Mouse (Mus musculus) thymus, postnatal 10 days (tissue): ENCODE data around the gene Rnf212b.

Source experiments
- DNase-seq, 2 experiments: peaks; one replicate each; pipeline ENCODE4 v3.0.0; 2021; ENCODE audit warnings: low spot score in 2 of 2

Rnf212b gene

DNA sequence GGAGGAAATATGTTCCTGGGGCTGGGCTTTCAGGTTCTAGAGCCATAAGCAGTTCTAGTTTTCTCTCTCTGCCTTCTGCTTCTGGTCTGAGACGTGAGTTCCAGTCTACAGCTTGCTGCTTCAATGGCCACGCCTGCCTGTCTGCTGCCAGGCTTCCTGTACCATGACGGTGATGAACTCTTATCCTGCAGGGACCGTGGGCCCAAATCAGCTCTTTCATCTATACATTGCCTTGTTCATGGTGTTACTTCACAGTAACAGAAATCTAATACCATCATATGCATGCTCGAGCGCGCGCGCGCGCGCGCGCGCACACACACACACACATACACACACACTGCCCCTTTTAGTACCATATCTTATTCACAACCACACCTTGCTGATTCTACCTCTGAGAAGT is 17.2 kb upstream of the Rnf212b start:
- no peak for DNase-seq

DNA sequence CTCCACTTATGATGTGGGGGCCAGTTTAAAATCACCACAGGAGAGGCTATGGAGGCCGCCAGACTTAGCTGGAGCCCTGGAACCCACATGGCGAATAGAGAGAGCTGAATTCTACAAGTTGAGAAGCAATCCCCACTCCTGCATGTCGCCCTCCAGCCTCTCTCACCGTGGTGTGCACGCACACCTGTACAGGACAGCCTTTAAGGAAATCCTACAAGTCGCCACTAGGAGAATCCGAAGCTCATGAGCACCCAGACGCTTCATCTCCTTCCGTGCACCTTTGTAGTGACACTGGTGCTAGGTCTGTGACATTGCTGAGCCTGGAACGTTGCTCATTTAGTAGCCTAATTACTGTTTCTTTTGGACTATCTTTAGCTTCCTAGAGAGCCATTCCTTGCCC is 14.3 kb upstream of the Rnf212b start:
- DNase-seq, result no peak

DNA sequence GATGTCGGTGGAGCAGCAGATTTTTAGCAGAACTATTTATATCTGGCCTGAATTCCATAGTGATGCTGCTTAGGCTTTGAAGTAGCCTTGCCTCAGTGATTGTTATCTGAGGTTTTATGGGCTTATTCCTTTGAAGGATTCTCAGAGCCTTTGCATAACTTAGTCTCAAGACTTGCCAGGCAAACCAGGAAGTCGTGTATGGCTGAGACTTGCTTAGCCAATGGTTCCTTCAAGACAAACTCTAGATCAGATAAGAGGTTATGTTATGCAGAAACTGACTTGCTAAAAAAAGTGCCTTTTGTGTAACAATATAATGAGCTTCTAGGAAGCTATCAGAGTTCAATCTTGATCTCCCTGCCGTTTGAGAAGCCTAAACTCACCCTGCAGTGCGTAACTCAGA is 11.5 kb upstream of the Rnf212b start:
- no peak for DNase-seq

DNA sequence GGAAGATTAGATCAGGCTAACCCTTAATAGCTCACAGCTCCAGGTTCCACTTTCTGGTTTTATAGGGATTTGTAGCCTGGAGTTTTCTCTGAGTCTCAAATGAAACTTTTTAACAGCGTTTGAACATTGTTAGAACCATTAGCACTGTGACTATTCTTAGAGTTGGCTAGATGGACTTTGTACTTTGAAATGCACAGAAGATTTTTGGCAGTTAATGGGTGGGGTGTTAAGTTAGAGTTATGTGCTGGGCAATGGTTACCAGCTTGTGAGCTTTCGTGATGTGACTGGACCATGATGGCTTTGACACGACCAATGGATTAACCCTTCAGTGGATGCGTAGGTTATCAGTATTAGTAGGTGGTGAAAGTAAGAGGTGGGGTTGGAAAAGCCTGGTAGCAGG is 7.8 kb upstream of the Rnf212b start:
- no peak for DNase-seq

DNA sequence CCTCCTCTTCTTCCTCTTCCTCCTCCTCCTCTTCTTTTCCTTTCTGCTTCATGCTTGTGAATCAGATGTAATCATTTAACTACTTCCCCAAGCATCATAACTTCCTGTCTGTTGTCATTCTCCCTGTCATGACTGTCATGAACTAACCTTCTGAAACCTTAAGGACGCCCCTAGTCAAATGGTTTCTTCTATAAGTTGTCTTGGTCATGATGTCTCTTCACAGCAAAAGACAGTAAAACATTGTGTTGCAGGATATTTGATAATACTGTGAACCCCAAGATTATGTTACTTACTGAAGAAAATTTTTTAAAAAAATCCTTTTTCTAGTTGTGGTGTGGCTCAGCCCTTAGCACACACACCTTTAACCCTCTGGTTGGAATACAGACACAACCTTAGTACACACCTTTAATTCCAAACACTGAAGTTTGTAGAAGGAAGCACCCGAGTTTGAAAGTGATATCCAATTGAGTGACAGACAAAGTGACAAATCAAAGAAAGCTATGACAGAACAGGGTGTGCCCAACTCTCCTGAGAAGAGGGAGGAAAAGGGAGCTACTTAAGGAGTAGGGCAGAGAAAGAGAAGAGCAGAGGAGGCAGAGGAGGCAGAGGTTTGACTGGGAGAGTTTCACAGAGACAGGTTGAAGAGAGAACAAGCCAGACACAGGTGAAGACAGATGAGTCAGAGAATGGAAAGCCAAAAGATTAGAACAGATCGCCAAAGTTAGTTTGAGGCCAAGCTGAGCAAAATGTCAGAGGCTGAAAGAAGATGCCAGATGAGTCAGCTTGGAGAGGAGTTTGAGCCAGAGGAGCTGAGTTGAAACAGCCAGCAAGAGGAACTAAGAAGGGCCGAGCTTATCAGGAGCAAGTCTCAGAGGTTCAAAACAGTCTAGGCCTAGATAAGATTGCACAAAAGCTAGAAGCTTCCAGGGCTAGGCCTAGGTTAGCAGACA is 4.9 kb upstream of the Rnf212b start:
- no peak for DNase-seq

DNA sequence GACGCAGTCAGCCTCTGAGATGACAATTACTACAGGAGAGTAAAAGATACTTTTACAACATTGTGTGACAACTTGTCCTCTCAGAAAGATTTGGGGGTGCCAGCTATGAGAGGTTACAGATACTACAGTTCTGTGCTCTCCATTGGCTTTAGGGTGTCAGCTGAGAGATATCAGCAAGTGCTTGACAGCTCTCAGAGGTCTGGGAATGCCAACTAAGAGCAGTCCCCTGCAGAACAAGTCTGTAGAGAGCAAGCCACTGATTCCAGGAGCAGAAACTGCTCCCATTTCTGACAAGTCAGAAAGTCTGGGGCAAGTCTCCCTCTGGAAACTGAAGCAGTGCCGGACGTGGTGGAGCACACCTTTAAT is 4.3 kb upstream of the Rnf212b start:
- DNase-seq, result no peak

DNA sequence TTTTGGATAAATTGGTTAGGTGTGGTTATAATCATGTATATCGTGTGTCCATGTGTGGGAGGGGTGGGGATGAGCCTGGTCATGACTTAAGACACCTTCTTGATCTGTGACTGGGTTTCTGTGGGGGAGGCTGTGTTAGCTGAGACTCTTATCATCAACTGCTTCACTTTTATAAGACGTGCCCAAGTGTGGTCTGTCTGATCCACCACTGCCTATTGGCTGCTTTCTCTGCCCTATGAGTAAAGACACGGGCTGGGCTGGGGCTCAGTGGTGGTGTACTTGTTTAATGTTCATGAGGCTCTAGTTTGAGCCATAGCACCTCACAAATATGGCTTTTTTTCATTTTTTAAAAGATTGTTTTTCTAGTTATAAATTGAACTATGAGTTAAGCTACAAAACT is 1.8 kb downstream of the Rnf212b start:
- no peak for DNase-seq

DNA sequence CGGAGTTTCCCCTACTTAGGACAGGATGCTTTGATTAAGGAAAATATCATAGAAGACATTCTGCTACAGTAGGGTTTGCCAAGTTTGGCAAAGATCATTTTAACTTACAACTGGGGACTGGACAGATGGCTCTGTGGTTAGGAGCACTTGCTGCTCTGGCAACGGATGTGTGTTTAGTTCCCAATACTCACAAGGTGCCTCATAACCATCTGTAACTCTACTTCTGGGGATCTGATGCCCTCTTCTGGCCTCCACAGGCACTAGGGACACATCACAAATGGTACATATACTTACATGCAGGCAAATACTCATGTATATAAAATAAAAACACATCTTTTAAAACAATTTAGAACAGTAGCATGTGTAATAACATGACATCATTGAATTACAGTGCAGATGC is 3.9 kb downstream of the Rnf212b start:
- peak; percentile 8 to 31 for DNase-seq

DNA sequence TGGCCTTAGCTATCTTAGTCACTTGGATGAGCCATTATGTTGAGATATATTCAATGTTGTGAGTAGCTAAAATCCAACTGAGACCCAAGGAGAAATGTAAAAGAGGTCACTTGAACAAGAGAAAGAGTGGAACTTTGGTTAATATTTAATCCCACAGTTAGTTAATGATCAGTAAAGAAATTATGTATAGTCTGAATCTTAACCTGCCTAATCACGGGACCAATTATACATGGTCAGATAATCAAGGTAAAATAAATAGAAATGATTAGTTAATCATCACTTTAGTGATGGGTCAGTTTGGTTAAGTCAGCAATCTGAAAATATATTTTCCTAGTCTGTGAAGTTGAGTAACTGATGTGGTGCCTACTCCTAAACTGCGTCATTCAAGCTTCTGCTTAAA is 8.4 kb downstream of the Rnf212b start:
- no peak for DNase-seq

DNA sequence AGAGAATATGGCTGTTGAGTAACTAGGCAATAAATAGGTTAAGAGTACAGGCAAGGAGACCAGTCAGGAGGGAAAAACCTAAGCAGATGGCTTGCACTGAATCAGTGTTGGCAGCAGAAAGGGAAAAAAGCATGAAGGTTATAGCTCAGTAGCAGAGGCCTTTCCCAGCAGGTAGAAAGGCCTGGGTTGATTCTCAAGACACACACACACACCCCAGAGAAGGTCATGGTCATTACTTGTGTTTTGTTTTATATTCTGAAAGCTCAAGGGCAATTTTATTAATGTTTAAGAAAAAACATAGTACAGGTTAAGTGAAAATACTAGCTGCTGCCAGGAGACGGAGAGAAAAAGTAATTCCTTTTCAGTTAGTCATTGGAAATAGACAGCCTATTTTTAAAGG is 9.8 kb downstream of the Rnf212b start:
- no peak for DNase-seq

DNA sequence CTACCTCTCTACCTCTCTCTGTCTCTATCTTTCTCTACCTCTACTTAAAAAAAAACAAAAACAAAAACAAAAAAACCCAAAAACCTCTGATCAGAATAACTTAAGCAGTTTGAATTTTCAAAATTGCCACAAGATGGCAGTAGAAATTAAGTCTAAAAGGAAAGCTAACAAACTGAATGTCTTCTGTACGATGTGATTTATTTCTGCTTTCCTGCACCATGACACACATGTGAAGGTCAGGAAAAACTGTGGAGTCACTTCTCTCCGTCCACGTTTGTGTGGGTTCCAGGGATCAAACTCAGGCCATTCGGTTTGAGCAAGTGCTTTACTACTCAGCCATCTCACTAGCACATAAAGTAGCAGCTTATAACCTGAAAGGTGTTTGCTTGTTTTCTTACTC is 29.5 kb downstream of the Rnf212b start:
- peak in 1 of 2 experiments; percentile 17 for DNase-seq

DNA sequence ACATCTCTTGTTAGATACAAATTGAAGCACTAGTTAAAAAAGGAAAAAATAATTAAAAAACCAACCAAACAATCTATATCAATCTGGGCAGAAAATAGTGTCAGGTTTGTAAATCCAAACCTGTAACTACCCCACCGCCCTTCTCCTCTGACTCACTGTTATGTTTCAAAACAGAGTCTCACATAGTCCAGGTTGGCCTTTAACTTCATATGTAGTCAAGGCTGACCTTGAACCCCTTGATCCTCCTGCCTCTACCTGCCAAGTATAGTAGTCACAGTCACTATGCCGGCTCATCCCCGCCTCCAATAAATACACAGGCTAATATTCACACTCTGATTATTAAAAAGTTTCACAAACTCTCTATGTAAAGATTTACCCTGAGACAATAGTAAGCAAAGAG is 41.8 kb downstream of the Rnf212b start:
- DNase-seq, result no peak

DNA sequence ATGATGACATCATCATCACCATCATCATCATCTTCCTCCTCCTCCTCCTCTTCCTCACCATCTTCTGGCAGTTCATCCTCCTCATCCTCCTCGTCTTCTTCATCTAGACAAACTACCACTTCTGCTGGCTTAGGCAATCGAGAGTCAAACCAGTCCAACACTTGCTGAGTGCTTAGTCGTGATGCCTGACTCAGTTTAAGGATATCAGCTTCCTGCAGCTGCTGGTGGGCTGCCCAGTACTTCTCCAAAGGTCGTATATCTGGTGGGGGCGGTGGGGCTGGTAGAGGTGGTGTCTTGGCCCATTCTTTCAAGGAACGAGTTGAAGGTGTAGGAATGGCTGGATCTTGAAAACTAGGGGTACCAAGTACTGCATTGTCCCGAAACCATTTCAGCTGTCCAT is 42.8 kb downstream of the Rnf212b start:
- DNase-seq, result no peak

DNA sequence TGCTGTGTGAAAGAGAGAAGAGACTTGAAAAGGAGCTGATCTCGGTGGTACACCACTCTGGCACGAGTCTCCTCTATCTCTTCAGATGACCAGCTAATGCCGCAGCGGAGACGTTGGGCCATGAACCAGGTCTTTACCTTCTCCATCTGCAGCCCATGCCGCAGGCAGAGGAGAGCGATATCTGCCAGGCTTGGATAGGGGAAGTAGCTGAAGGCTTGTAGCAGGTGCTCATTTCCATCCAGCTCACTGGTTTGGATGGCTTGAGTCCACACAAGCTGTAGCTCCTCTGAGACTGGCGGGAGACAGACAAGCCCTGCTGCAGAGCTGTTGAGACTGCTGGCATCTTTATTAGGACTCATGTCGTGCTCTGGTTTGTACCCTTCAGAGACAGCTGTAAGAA is 44.0 kb downstream of the Rnf212b start:
- no peak for DNase-seq

DNA sequence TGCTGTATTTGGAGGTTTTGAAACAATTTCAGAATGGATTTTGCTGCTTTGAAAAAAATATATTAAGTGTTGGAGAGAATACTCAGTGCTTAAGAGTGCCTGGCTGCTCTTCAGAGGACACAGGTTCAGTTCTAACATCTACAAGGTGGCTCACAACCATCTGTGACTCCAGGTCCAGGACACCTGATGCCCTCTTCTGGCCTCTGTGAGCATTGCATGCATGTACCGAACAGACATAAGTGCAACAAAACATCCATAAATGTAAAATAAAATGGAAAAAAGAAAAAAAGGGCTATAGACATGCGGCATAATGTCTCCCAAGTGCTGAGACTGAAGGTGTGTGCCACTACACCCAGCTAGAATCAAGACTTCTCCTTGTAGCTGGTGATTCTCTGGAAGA is 46.6 kb downstream of the Rnf212b start:
- DNase-seq, result peak; percentile 24 to 66

DNA sequence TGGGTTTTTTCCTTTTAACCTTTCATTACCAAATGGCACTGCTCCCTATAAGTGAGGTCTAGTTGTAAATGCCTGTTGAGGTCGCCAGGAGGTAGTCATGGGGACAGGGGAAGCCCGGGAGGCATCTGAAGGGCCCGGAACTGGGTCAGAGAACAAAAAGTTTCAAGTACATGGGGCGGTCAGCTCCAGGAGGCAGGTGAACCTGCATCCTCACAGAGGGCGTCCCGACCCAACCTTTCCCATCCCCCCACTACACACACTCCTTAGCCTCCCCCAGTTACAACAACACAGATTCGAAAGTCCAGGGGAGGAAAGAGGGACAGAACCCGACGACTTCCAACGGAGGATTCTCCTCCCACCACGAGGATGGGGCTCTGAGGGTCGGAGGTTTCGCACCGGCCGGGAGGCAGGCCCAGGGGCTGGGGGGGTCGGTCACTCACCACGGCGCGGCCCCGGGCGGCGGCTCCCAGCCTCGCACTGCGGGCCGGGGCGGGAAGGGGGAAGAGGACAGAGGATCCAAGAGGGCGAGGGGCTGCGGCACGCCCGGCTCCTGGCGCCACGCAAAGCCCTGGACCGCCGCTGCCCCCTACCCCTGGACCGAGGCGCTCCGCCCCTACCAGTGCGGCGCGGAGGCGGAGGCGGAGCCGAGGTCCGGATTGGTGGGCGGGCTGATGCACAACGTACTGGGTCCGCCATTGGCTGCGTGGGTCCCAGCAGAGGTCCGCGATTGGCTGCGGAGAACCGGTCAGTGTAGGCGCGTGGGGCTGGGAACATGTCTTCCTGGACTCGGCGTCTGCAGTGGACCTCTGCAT is 49.8 kb downstream of the Rnf212b start:
- peak; percentile 66 to 69 for DNase-seq

DNA sequence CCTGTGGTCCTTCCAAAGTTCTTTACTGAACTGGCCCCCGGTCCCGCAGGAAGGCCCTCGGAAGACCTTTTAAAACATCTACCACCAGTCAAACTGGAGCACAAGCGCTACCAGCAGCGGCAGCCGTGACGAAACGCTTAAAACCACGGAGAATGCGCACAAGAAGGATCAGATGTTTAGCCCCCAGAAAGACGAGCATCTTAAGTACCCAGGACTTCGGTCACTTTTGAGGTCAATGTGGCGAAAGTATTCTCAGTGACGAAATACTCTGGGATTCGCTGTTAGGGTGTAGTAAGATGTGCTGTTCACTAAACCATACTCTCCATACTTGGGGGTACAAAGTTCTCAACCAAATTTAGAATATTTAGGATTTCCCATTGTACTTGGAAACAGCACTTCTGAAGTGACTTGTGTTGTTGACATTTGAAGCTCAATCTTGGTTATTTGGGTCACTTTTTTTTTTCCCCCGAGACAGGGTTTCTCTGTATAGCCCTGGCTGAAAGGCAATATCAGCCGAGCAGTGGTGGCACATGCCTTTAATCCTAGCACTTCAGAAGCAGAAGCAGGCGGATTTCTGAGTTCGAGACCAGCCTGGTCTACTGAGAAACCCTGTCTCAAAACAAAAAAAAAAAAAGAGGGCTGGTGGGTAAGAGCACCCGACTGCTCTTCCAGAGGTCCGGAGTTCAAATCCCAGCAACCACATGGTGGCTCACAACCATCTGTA is 50.5 kb downstream of the Rnf212b start:
- no peak for DNase-seq

DNA sequence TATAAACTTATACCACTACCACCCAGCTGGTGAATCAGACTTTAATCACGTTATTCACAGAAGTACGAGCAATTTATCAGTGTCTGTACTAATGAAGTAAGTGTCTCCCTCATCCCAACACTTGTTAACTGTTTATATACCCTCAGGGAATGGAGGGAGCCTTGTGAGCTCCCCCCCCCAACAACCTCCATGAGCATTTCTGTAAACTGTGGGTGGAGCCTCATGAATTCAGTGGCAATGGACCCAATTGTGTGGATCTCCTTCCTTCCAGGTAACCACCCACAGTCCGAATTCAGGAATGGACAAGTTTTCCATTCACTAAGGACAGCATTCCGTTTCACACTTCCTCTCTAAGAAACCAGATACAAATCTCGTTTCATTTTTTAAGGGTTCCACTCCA is 51.7 kb downstream of the Rnf212b start:
- no peak for DNase-seq

DNA sequence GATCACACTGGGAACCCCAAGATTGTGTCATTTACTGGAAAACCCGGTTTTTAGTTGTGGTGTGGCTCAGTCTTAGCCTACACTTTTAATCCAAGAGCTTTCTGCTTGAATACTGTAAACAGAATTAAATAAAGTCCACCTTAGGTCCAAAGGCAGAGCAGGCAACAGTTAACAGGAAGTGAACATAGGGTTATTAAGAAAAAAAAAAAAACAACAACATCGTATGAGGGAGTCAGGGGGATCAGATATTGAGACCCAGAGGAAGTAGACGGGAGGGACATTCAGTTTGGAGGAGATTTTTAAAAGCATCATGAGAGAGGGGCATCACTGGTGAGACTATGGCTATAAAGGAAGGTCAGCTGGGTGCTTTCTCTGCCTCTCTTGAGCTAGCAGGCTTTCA is 52.3 kb downstream of the Rnf212b start:
- no peak for DNase-seq

DNA sequence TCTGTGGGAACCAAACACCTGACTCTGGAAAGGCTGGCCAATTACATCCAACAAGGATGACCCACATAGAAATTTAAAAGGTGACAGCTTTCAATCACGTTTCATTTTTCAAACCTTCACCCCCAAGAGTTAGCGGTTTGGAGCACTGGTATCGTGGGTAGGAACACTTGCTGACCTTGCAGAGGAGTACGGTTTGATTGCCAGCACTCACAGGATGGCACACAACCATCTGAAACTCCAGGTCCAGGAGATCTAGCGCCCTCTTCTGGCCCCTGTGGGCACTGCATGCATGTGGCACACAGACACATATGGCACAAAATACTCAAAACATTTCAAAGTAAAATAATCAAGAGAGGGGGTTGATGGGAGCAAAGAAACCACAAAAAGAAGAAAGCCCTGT is 53.0 kb downstream of the Rnf212b start:
- DNase-seq, result peak; percentile 28 to 46

DNA sequence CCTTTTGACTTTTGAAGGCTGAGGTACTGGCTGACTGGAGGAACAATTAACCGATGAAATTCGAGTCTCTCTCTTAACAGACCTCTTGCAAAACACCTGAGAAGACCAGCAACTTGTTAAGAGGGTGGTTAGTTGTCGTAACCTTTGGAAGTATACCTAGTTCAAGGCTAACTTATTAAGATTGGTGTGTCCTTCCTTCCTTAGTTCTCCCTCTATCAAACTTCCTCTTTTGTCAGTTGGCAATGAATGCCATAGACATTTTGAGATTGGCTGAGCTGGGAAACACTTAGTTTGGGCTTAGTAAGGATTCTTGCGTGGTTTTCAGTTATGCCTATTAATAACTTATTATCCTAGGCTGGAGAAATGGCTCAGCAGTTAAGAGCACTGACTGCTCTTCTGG is 54.1 kb downstream of the Rnf212b start:
- DNase-seq, result no peak

DNA sequence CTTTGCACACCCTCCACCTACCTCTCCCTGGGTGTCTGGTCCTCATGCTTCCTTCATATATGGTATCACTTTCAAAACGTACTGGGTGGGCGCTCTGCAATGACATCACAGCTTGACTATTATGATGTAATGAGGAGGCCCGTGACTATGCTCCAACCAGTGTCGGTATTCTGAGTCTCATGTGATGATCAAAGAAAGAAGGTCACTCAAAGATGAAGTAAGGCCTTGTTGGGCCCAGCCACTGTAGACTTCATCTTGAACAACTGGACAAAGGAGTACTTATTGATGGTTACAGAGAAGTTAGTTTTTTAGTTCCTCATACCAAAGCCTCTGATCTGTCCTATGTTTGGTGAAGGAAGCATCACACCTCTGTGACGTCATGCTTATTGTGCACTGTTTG is 56.9 kb downstream of the Rnf212b start, which contains the start of gene Homez:
Gene Homez (minus strand): TSS at position 101 of the 400 bp plus-strand sequence.
- DNase-seq, result no peak
